Mouse (Mus musculus) megakaryocyte, embryonic 14.5 days (primary cell): ENCODE measurements around the gene Sbf1.

Experiments used
- FLI1 ChIP-seq: IDR thresholded peaks from 2 replicates; pipeline ENCODE4 v1.6.1; 2012; ENCODE audit warnings: low read length, inconsistent platforms, mixed read lengths
- GATA1 ChIP-seq: IDR thresholded peaks from 3 replicates; pipeline ENCODE4 v1.6.1; 2012; ENCODE audit warnings: mixed read lengths, low read length, inconsistent platforms, borderline replicate concordance

DNA sequence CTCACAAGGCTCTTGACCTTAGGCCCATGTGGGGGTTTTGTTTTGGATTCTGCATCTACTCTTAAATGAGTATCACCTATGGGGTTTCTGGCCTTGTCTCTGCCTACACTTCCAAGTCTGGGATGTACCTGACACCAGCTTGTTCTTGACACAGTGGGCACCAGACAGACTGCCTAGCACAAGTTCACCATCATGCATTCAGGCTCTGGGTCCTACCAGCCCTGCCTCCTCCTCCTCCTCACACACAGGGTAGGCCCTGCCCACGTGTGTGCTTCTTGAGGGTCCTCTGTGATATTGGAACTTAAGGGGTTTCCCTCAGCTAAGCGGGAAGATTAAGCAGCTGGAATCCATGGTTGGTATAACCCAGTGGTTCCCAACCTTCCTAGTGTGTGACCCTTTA lies 31.0 kb downstream of the Sbf1 start:
- no peak for TF ChIP-seq GATA1
- no peak for TF ChIP-seq FLI1
